Mouse (Mus musculus) heart, embryonic 12.5 days (tissue): ENCODE measurements at regions not wholly inside any gene's neighbourhood (a gene's known extent, or its start where the extent isn't known, plus 50 kb on each side); places are given as distances from the start of the nearest gene placed in this dataset.
"Not testable (repeated sequence)": the region's sequence is repeated elsewhere in the genome, so short reads cannot be mapped to it uniquely, and the experiment has no call there.

Experiments
- ATAC-seq: fragments of 200-750 bp; cut with Nextera tagmentation; 2 replicates; pipeline ENCODE4 v1.8.0; 2017; ENCODE audit warnings: moderate TSS enrichment, moderate library complexity; ENCODE audit not compliant: insufficient number of reproducible peaks, low FRiP score
- H3K27ac ChIP-seq: fragments of 300-500 bp; sonication (generic); 2 replicates; pipeline ENCODE4 v1.5.1; 2016; ENCODE audit warnings: mild to moderate bottlenecking, moderate library complexity; ENCODE audit not compliant: poor library complexity, severe bottlenecking
- H3K27me3 ChIP-seq: fragments of 300-500 bp; sonication (generic); replicated peaks from 2 replicates; pipeline ENCODE4 v1.6.1; 2016; ENCODE audit warnings: mild to moderate bottlenecking, moderate library complexity
- H3K36me3 ChIP-seq: fragments of 300-500 bp; sonication (generic); 2 replicates; pipeline ENCODE4 v1.6.1; 2016; ENCODE audit warnings: mild to moderate bottlenecking, moderate library complexity
- H3K4me1 ChIP-seq: fragments of 300-500 bp; sonication (generic); replicated peaks from 2 replicates; pipeline ENCODE4 v1.6.1; 2016; ENCODE audit warnings: mild to moderate bottlenecking
- H3K4me2 ChIP-seq: fragments of 300-500 bp; sonication (generic); 2 replicates; pipeline ENCODE4 v1.6.1; 2016; ENCODE audit warnings: mild to moderate bottlenecking, moderate library complexity
- H3K4me3 ChIP-seq: fragments of 300-500 bp; sonication (generic); 2 replicates; pipeline ENCODE4 v1.5.1; 2016; ENCODE audit warnings: mild to moderate bottlenecking
- H3K9ac ChIP-seq: fragments of 300-500 bp; sonication (generic); 2 replicates; pipeline ENCODE4 v1.6.1; 2016; ENCODE audit warnings: mild to moderate bottlenecking, moderate library complexity
- H3K9me3 ChIP-seq: fragments of 300-500 bp; sonication (generic); replicated peaks from 2 replicates; pipeline ENCODE4 v1.6.1; 2016; ENCODE audit warnings: mild to moderate bottlenecking, moderate library complexity
- WGBS: fragments of 180-500 bp; shearing (Covaris S2); methylation state at CpG from one replicate; pipeline ENCODE4 v1.1.7; 2016; 5-methylcytosine and 5-hydroxymethylcytosine counted together

DNA sequence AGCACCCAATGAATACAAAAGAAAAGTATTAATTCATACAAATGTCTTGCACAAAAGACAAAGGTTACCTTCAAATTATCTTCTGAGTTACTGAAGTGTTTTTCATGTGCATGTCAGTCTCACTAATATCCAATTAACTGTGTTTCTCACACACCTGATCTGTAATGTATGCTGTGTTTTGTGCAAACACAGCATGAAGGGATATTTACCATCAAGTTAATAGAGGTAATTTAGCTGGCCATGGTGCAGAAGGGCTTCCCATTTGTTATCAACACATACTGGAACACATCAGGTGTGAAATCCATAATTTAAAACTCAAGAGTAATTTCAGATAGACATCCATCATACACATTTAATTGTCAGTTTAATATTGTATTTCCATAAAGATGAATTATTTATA lies 178.2 kb upstream of the Klhl1 start:
- H3K27me3 ChIP-seq = no peaks in the 10 kb centered on the region
- no peak overlapping the region for H3K27ac ChIP-seq
- H3K36me3 ChIP-seq = no peaks in the 10 kb centered on the region
- H3K4me2 ChIP-seq = no peak overlapping the region
- no peak overlapping the region for H3K4me3 ChIP-seq
- H3K4me1 ChIP-seq = no peaks in the 10 kb centered on the region
- H3K9me3 ChIP-seq = no peaks in the 10 kb centered on the region
- no peak for ATAC-seq
- no peak overlapping the region for H3K9ac ChIP-seq

DNA sequence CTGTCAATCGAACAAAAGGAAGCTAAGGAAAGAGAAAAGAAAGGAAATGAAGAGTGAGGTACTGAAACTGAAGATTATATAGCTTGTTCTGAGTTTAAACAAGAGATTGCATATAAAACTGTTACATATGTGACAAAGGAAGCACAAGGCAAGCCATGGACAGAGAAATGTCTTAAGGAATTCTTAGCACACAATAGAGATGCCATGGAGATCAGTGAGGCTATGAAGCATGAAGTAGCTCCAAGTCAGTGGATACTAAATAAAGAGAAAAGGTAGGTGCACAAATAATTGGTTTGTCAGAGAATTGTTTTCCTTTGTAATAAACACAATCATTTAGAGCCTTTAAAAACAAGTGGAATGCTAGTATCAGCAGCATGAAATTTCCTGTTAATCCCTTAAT lies 172.0 kb upstream of the Klhl1 start:
- H3K4me2 ChIP-seq = no peak overlapping the region
- ATAC-seq = no peak
- H3K4me1 ChIP-seq = no peaks in the 10 kb centered on the region
- WGBS = 56% methylated on average over 1 of the region's 1 CpGs
- no peak overlapping the region for H3K27ac ChIP-seq
- no peaks in the 10 kb centered on the region for H3K27me3 ChIP-seq
- no peak overlapping the region for H3K4me3 ChIP-seq
- no peaks in the 10 kb centered on the region for H3K36me3 ChIP-seq
- no peak overlapping the region for H3K9ac ChIP-seq
- no peaks in the 10 kb centered on the region for H3K9me3 ChIP-seq

DNA sequence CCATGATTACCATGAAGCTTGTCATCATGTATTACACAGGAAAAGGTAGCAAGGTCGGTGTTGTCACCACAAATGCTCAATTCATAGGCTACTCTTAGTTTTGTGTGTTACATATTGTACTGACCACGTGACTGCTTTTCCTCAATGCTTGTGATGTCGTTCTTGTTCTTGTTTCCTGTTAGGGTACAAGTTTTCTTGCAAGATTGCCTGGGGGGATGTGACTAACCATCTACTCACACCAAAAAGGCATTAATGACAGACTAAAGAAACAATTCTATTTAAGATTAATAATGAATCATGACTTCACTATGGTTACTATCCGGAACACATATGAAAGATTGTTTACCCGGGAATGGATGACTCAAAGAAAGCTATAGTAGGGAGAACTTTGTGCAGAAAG lies 165.0 kb upstream of the Klhl1 start:
- no peak overlapping the region for H3K27ac ChIP-seq
- H3K4me3 ChIP-seq = no peak overlapping the region
- H3K27me3 ChIP-seq = no peaks in the 10 kb centered on the region
- no peak for ATAC-seq
- H3K36me3 ChIP-seq = no peaks in the 10 kb centered on the region
- WGBS = 68% methylated on average over 5 of the region's 5 CpGs
- H3K9me3 ChIP-seq = no peaks in the 10 kb centered on the region
- H3K4me2 ChIP-seq = no peak overlapping the region
- no peak overlapping the region for H3K9ac ChIP-seq
- H3K4me1 ChIP-seq = no peaks in the 10 kb centered on the region

GRCm38 (mm10) chr14:96681740-96682139 lies 162.8 kb upstream of the Klhl1 start:
- H3K27me3 ChIP-seq = no peaks in the 10 kb centered on the region
- no peak overlapping the region for H3K27ac ChIP-seq
- WGBS = 70% methylated on average over 3 of the region's 3 CpGs

GRCm38 (mm10) chr14:96676213-96676612 lies 157.3 kb upstream of the Klhl1 start:
- Histone ChIP-seq H3K4me1 (no peaks in the 10 kb centered on the region), H3K27me3 (no peaks in the 10 kb centered on the region), H3K9ac (no peak overlapping the region), H3K4me2 (no peak overlapping the region), H3K27ac (no peak overlapping the region), H3K9me3 (no peaks in the 10 kb centered on the region), H3K36me3 (no peaks in the 10 kb centered on the region), H3K4me3 (no peak overlapping the region)
- ATAC-seq = no peak
- WGBS = 65% methylated on average over 1 of the region's 1 CpGs

More at GRCm38 (mm10) chr14:96681740-96682139, 162.8 kb upstream of the Klhl1 start:
- no peak for ATAC-seq
- Histone ChIP-seq H3K36me3 (no peaks in the 10 kb centered on the region), H3K4me3 (no peak overlapping the region), H3K4me1 (no peaks in the 10 kb centered on the region), H3K9me3 (no peaks in the 10 kb centered on the region), H3K9ac (no peak overlapping the region), H3K4me2 (no peak overlapping the region)

- ATAC-seq = no peak
- H3K9ac ChIP-seq = no peak overlapping the region
- WGBS = 72% methylated on average over 2 of the region's 2 CpGs
Observed at GRCm38 (mm10) chr14:96668635-96669034, 149.7 kb upstream of the Klhl1 start.

GRCm38 (mm10) chr14:96656500-96656899 lies 137.6 kb upstream of the Klhl1 start:
- Histone ChIP-seq H3K4me3 (no peak overlapping the region), H3K9me3 (0 out of 2 replicates have a peak, but pooled peaks cover 2% of the 10 kb centered on the region), H3K36me3 (no peaks in the 10 kb centered on the region), H3K4me2 (no peak overlapping the region), H3K9ac (no peak overlapping the region), H3K27ac (no peak overlapping the region), H3K4me1 (no peaks in the 10 kb centered on the region), H3K27me3 (no peaks in the 10 kb centered on the region)
- ATAC-seq = no peak
- 91% methylated on average over 1 of the region's 1 CpGs for WGBS

More at GRCm38 (mm10) chr14:96668635-96669034, 149.7 kb upstream of the Klhl1 start:
- Histone ChIP-seq H3K27ac (no peak overlapping the region), H3K27me3 (no peaks in the 10 kb centered on the region), H3K4me2 (no peak overlapping the region), H3K4me1 (no peaks in the 10 kb centered on the region), H3K4me3 (no peak overlapping the region), H3K9me3 (no peaks in the 10 kb centered on the region), H3K36me3 (no peaks in the 10 kb centered on the region)

- no peaks in the 10 kb centered on the region for H3K4me1 ChIP-seq
- no peak overlapping the region for H3K27ac ChIP-seq
- H3K27me3 ChIP-seq = no peaks in the 10 kb centered on the region
- H3K9me3 ChIP-seq = no peaks in the 10 kb centered on the region
- H3K4me2 ChIP-seq = no peak overlapping the region
- ATAC-seq = no peak
- H3K36me3 ChIP-seq = no peaks in the 10 kb centered on the region
- no peak overlapping the region for H3K4me3 ChIP-seq
- no peak overlapping the region for H3K9ac ChIP-seq
- 66% methylated on average over 2 of the region's 2 CpGs for WGBS
Observed at GRCm38 (mm10) chr14:96630291-96630690, 111.4 kb upstream of the Klhl1 start.

GRCm38 (mm10) chr14:96606736-96607135 lies 87.8 kb upstream of the Klhl1 start:
- no peaks in the 10 kb centered on the region for H3K4me1 ChIP-seq
- no peak overlapping the region for H3K9ac ChIP-seq
- no peak overlapping the region for H3K4me2 ChIP-seq
- 74% methylated on average over 4 of the region's 4 CpGs for WGBS
- no peak overlapping the region for H3K27ac ChIP-seq
- no peaks in the 10 kb centered on the region for H3K27me3 ChIP-seq
- ATAC-seq = no peak
- H3K9me3 ChIP-seq = no peaks in the 10 kb centered on the region
- no peak overlapping the region for H3K4me3 ChIP-seq
- H3K36me3 ChIP-seq = no peaks in the 10 kb centered on the region

- H3K9me3 ChIP-seq, H3K4me3 ChIP-seq, H3K4me2 ChIP-seq, H3K36me3 ChIP-seq, H3K27me3 ChIP-seq, ATAC-seq, H3K27ac ChIP-seq, H3K4me1 ChIP-seq, H3K9ac ChIP-seq: not testable (repeated sequence)
- 74% methylated on average over 1 of the region's 1 CpGs for WGBS
Observed at GRCm38 (mm10) chr14:96601092-96601491, 82.2 kb upstream of the Klhl1 start.

- no peaks in the 10 kb centered on the region for H3K36me3 ChIP-seq
- H3K27me3 ChIP-seq = no peaks in the 10 kb centered on the region
- H3K27ac ChIP-seq = no peak overlapping the region
- H3K4me2 ChIP-seq = no peak overlapping the region
- no peak for ATAC-seq
- no peaks in the 10 kb centered on the region for H3K4me1 ChIP-seq
- no peak overlapping the region for H3K9ac ChIP-seq
- H3K9me3 ChIP-seq = no peaks in the 10 kb centered on the region
- H3K4me3 ChIP-seq = no peak overlapping the region
Observed at GRCm38 (mm10) chr14:96592051-96592450, 73.1 kb upstream of the Klhl1 start.
